Mouse (Mus musculus) embryonic facial prominence, embryonic 11.5 days (tissue): ENCODE measurements around the gene Naa10. TPM values are rescaled to one million over a fixed set of nuclear protein-coding genes. Genes with fewer than 3 reads are reported as not detected.

Experiments
- ATAC-seq: fragments of 200-750 bp; cut with Nextera tagmentation; replicated peaks from 2 replicates; pipeline ENCODE4 v1.8.0; 2017; ENCODE audit warnings: low read depth; ENCODE audit not compliant: insufficient number of reproducible peaks, low FRiP score, low TSS enrichment
- DNase-seq: peaks from one replicate; pipeline ENCODE4 v3.0.0-alpha.2; 2015; ENCODE audit warnings: low spot score
- H3K27ac ChIP-seq: fragments of 300-500 bp; sonication (generic); replicated peaks from 2 replicates; pipeline ENCODE4 v1.5.1; 2014; ENCODE audit warnings: mild to moderate bottlenecking, low read depth, low read length, control low read depth
- H3K27me3 ChIP-seq: fragments of 300-500 bp; sonication (generic); 2 replicates; pipeline ENCODE4 v1.6.1; 2014; ENCODE audit warnings: mild to moderate bottlenecking, low read length, moderate library complexity, mixed read lengths; ENCODE audit not compliant: control insufficient read depth, insufficient read depth
- H3K36me3 ChIP-seq: fragments of 300-500 bp; sonication (generic); replicated peaks from 2 replicates; pipeline ENCODE4 v1.6.1; 2014; ENCODE audit warnings: low read depth, mild to moderate bottlenecking, low read length, moderate library complexity, mixed read lengths; ENCODE audit not compliant: control insufficient read depth, insufficient read depth
- H3K4me1 ChIP-seq: fragments of 300-500 bp; sonication (generic); 2 replicates; pipeline ENCODE4 v1.6.1; 2014; ENCODE audit warnings: low read length, mixed read lengths; ENCODE audit not compliant: control insufficient read depth, insufficient read depth
- H3K4me2 ChIP-seq: fragments of 300-500 bp; sonication (generic); 2 replicates; pipeline ENCODE4 v1.6.1; 2014; ENCODE audit warnings: low read depth, mild to moderate bottlenecking, control low read depth, low read length, moderate library complexity
- H3K4me3 ChIP-seq: fragments of 300-500 bp; sonication (generic); 2 replicates; pipeline ENCODE4 v1.5.1; 2014; ENCODE audit warnings: low read depth, low read length, control low read depth
- H3K9ac ChIP-seq: fragments of 300-500 bp; sonication (generic); replicated peaks from 2 replicates; pipeline ENCODE4 v1.6.1; 2014; ENCODE audit warnings: mild to moderate bottlenecking, control low read depth, low read length
- H3K9me3 ChIP-seq: fragments of 300-500 bp; sonication (generic); replicated peaks from 2 replicates; pipeline ENCODE4 v1.6.1; 2016; ENCODE audit warnings: mild to moderate bottlenecking, low read length, inconsistent platforms, mixed read lengths; ENCODE audit not compliant: control insufficient read depth
- WGBS: fragments of 180-500 bp; shearing (Covaris S2); extraction: QIAGEN DNeasy Blood & Tissue Kit; methylation state at CpG from one replicate; pipeline ENCODE4 v1.1.7; 2014; 5-methylcytosine and 5-hydroxymethylcytosine counted together
- polyA plus RNA-seq: library from polyadenylated mRNA; unstranded; fragments of >200 nt; fragmentation: Nextera tagmentation; extraction: Ambion mirVana; gene quantifications from 2 replicates; pipeline ENCODE4 v1.2.1, GENCODE M21; 2014

The Naa10 gene
- polyA plus RNA-seq, 1 experiment from 2014 or later: 159 TPM

GRCm38 (mm10) chrX:73867256-73867655, 54.5 kb downstream of the Naa10 start:
- Histone ChIP-seq H3K4me1 (no peaks in the 10 kb centered on the region), H3K9me3 (no peaks in the 10 kb centered on the region), H3K36me3 (no peaks in the 10 kb centered on the region), H3K4me3 (no peak overlapping the region), H3K9ac (no peak overlapping the region), H3K27me3 (no peaks in the 10 kb centered on the region), H3K27ac (no peak overlapping the region), H3K4me2 (no peak overlapping the region)
- DNase-seq: peak; percentile 37
- no peak for ATAC-seq
- WGBS: 18% methylated on average over 3 of the region's 3 CpGs

Other genes starting within 250 kb of the Naa10 start
- 6.1 TPM in 2 replicates for gene Slc6a8, start 248.8 kb downstream of the Naa10 start, polyA plus RNA-seq
- 159 and 172 TPM in 2 replicates for gene Bcap31, start 205.8 kb downstream of the Naa10 start, polyA plus RNA-seq
- gene Abcd1, start 205.3 kb downstream of the Naa10 start, polyA plus RNA-seq: 8.0 and 8.3 TPM in 2 replicates
- 0.08 TPM in 2 replicates for gene Plxnb3, start 164.9 kb downstream of the Naa10 start, polyA plus RNA-seq
- 0.90 and 1.4 TPM in 2 replicates for gene Srpk3, start 147.5 kb downstream of the Naa10 start, polyA plus RNA-seq
- 182 and 195 TPM in 2 replicates for gene Idh3g, start 135.0 kb downstream of the Naa10 start, polyA plus RNA-seq
- gene Ssr4, start 134.9 kb downstream of the Naa10 start, polyA plus RNA-seq: 112 and 116 TPM in 2 replicates
- 0.88 and 1.1 TPM in 2 replicates for gene Pdzd4, start 97.0 kb downstream of the Naa10 start, polyA plus RNA-seq
- 0.25 TPM in 1 of 2 replicates, not detected in the other for gene Avpr2, start 29.8 kb downstream of the Naa10 start, polyA plus RNA-seq
- gene L1cam, start 25.8 kb downstream of the Naa10 start, polyA plus RNA-seq: 6.6 and 10.8 TPM in 2 replicates
- 1.5 and 2.0 TPM in 2 replicates for gene Arhgap4, start 74 bp downstream of the Naa10 start, polyA plus RNA-seq
- 20.3 and 24.3 TPM in 2 replicates for gene Renbp, start 8.9 kb upstream of the Naa10 start, polyA plus RNA-seq
- gene Hcfc1, start 44.4 kb upstream of the Naa10 start, polyA plus RNA-seq: 71.4 and 77.2 TPM in 2 replicates
- 28.0 and 31.3 TPM in 2 replicates for gene Irak1, start 102.0 kb upstream of the Naa10 start, polyA plus RNA-seq
- not detected in 2 replicates for gene Opn1mw, start 205.5 kb upstream of the Naa10 start, polyA plus RNA-seq
- 12.4 and 13.1 TPM in 2 replicates for gene Mecp2, start 213.4 kb upstream of the Naa10 start, polyA plus RNA-seq
- not detected in 2 replicates for gene Tex28, start 245.9 kb upstream of the Naa10 start, polyA plus RNA-seq